Mouse (Mus musculus) gastrocnemius, postnatal 14 days (tissue): ENCODE results near the gene Gemin5. TPM values are rescaled to one million over a fixed set of nuclear protein-coding genes. Genes with fewer than 3 reads are reported as not detected.

Experiments
- DNase-seq: peaks from one replicate; pipeline ENCODE4 v3.0.0; 2021; ENCODE audit warnings: mixed read lengths
- intact Hi-C: fragments of 180-260 bp; cut with DNase I; formaldehyde crosslinking; loops from one replicate; pipeline ENCODE4 v1.15.1; 2025; ENCODE audit warnings: low total_unique reads
- total RNA-seq, 2 experiments: library from RNA; stranded (reverse); gene quantifications; 2 replicates each; pipeline ENCODE4 v1.2.3; 2021

The Gemin5 gene
- total RNA-seq, 2 experiments from 2014 or later: 9.5 to 10.8 TPM

DNA sequence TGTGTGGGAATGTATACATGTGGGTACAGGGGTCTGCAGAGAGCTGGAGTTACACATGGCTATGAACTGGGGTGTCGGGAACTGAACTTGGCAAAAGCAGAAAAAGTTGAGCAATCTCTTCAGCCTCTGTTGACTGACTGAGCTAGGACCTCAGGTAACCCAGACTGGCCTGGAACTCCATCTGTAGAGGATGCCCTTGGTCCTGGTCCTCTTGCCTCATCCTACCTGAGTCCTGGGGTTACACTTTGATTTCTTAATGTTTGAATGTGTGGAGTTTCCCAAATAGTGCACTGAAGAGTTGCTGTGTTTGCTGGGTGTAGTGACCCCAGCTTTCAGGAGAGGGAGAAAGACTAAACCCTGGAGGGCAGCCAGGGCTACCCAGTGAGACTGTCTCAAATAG, 72.8 kb downstream of the Gemin5 start:
- no peak for DNase-seq

DNA sequence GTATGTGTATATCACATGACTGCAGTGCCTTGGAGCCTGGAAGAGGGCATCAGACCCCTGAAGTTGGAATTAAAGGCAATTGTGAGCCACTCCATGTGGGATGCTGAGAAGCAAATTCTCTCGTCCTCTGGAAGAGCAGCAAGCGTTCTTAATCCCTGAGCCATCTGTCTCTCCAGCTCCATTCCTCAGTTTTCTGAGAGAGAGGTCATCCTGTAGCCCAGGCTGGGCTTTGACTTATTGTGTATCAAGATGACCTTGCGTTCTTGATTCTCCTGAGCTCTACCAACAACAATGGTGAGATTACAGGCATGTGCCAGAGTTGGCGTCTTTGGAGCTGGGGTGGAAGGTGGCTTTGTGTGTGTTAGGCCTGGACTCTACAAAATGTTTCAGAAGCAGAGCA, 73.6 kb downstream of the Gemin5 start:
- intact Hi-C loops: no loop called here
- no peak for DNase-seq

More for the DNA sequence above, 72.8 kb downstream of the Gemin5 start:
- intact Hi-C loops: no loop called here

DNA sequence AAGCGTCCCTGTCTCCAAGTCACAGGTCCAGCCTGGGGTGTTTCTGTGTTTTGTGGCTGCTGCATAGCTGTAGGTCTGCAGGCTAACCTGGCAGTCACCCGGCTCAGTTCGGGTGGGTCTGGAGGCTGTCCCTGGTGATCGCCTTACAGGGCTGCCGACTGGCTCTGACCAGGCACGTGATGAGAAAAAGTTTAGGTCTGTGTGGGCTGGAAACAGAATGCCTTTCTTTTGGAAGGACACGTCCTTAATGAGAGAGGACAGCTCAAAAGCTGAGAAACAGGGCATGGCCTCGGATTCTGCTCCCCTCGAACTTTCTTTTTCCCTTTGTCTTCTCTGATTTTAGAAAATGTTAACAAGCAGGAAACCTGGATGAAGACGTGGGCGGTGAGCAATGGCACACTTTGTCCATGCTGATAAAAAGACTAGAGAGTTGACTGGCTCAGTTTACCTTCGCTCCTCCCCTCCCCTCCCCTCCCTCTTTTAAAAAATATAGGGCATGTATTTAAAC, 75.3 kb downstream of the Gemin5 start, which contains the start of gene Gm12248:
Gm12248 (minus strand) TSS at position 114 of the 508 bp plus-strand sequence.
- intact Hi-C loops: no loop called here
- DNase-seq: peak; percentile 53

DNA sequence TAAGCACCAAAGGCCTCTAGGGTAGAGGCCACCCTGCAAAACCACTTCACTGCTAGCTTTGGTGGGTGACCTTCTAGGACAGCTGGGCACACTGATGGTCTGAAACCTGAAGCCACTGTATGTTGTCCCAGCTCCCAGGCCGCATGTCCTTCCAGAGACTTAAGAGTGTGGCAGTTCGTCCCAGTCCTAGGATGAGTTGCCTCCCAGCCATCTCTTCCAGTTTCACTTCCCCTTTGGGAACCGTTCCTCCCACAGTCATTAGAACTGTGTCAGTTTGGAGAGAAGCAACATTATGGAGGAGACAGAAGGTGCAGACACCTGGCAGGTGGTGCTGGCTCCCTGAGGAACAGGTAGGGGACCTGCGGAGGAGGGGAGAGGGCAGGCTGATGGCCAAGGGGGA, 75.8 kb downstream of the Gemin5 start:
- intact Hi-C loops: no loop called here
- no peak for DNase-seq

DNA sequence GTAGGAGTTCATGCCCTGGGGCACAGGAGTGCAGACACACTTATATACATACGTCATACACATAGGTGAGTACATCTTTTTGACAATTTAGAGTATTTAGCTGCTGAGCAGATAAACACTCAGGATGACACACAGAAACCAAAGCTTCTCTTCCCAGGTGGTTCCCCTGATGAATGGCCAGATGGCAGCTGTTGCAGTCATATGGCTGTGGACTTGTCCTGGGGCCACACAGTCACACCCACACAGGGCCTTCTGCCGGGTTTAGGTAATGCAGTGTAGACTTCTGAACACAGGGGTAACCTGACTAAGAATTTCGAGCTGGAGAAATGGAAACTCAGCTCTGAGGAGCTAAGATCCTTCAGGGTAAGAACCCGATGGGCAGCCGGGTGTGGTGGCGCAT, 86.6 kb downstream of the Gemin5 start:
- no peak for DNase-seq
- intact Hi-C loops: no loop called here

DNA sequence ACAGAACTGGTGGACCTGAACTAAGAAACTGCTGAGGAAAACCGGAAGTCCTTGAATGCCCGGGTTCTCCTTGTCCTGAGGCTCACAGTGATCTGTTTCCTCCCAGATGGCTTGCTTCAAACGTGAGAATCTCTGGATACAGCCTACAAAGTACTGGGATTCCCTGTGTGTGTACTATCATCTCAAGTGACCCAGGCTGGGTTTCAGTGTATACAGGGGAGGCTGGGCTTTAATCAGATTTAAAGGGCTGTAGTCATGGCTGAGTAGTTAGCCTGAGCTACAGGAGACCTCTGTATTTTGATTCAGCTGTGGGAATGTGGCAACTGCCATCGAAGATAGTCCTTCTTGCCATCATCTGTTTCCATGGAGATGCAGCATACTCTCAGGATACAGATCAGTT, 91.1 kb downstream of the Gemin5 start:
- intact Hi-C loops: no loop called here
- no peak for DNase-seq

DNA sequence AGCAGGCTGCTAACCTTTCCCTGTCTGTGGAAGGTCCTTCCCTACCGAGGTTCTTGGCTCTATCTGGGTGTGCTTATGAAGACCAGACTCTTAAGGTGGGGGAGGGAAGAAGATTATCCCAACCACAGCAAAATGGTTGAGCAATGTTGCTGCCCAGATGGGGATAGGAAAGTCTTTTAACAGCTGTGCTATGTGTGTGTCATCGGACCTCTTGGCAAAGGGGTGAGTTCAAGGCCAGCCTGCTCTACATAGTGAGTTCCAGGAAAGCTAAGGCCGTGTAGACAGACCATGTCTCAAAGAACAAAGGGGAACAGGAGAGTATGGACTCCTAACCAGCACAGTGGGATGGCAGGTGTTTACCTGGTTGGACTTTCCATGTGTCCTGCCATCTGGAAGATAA, 95.4 kb downstream of the Gemin5 start:
- DNase-seq: no peak

More for the DNA sequence above, 95.4 kb downstream of the Gemin5 start:
- intact Hi-C loops: no loop called here

Other genes with a start within 250 kb of the Gemin5 start
- gene Larp1, start 159.5 kb downstream of the Gemin5 start, total RNA-seq: 10 to 100 TPM; 61.9 to 74.6 TPM
- gene Gm12248, start 75.4 kb downstream of the Gemin5 start, total RNA-seq: not detected
- 10 to 100 TPM; 31.3 to 32.1 TPM for gene Cnot8, start 64.4 kb downstream of the Gemin5 start, total RNA-seq
- gene Mrpl22, start 3.1 kb upstream of the Gemin5 start, total RNA-seq: 10 to 100 TPM; 39.7 to 43.8 TPM
- 1 to 10 TPM; 3.5 to 3.7 TPM for gene Igtp, start 31.0 kb upstream of the Gemin5 start, total RNA-seq
- gene Irgm2, start 31.1 kb upstream of the Gemin5 start, total RNA-seq: 1 to 10 TPM; 4.8 to 5.5 TPM
- gene 4930438A08Rik, start 106.3 kb upstream of the Gemin5 start, total RNA-seq: not detected
- gene Zfp692, start 138.5 kb upstream of the Gemin5 start, total RNA-seq: 1 to 10 TPM; 2.7 to 3.4 TPM
- 10 to 100 TPM; 43.0 to 45.1 TPM for gene Zfp672, start 161.8 kb upstream of the Gemin5 start, total RNA-seq
- gene Sh3bp5l, start 162.2 kb upstream of the Gemin5 start, total RNA-seq: 10 to 100 TPM; 22.9 to 26.2 TPM
- gene Lypd8, start 210.5 kb upstream of the Gemin5 start, total RNA-seq: not detected